Mouse (Mus musculus): ENCODE results near the gene Zfp668.

Zfp668 gene

GRCm38 (mm10) chr7:127895442-127895841, 18.8 kb upstream of the Zfp668 start, which contains the start of the genes Gm21974 and Vkorc1:
Gm21974 (minus strand) TSS chr7:127895454.
Vkorc1 (minus strand) TSS chr7:127895617.
- DNase-seq (ENCODE audit: low spot score in 2 of 2) = peak; percentile 94 to 97

GRCm38 (mm10) chr7:127894480-127894879, 17.9 kb upstream of the Zfp668 start:
- DNase-seq (ENCODE audit: low spot score in 2 of 2) = no peak

GRCm38 (mm10) chr7:127890798-127891197, 14.2 kb upstream of the Zfp668 start, which contains the start of gene Prss53:
Prss53 (minus strand) TSS chr7:127890970.
- DNase-seq (ENCODE audit: low spot score in 2 of 2) = no peak

GRCm38 (mm10) chr7:127888821-127889220, 12.2 kb upstream of the Zfp668 start:
- no peak for DNase-seq (ENCODE audit: low spot score in 2 of 2)

GRCm38 (mm10) chr7:127887781-127888180, 11.2 kb upstream of the Zfp668 start:
- DNase-seq (ENCODE audit: low spot score in 2 of 2) = no peak

- DNase-seq (ENCODE audit: low spot score in 2 of 2) = no peak
Observed at GRCm38 (mm10) chr7:127887191-127887590, 10.6 kb upstream of the Zfp668 start.

- no peak for DNase-seq (ENCODE audit: low spot score in 2 of 2)
Observed at GRCm38 (mm10) chr7:127886551-127886950, 9.9 kb upstream of the Zfp668 start.

- peak in 1 of 2 experiments; percentile 35 for DNase-seq (ENCODE audit: low spot score in 2 of 2)
Observed at GRCm38 (mm10) chr7:127885951-127886350, 9.3 kb upstream of the Zfp668 start.

- DNase-seq (ENCODE audit: low spot score in 2 of 2) = no peak
Observed at GRCm38 (mm10) chr7:127880431-127880830, 3.8 kb upstream of the Zfp668 start.

- DNase-seq (ENCODE audit: low spot score in 2 of 2) = no peak
Observed at GRCm38 (mm10) chr7:127879301-127879700, 2.7 kb upstream of the Zfp668 start.

- DNase-seq (ENCODE audit: low spot score in 2 of 2) = peak; percentile 68 to 71
Observed at GRCm38 (mm10) chr7:127876041-127876466, 574 bp downstream of the Zfp668 start, which contains the start of gene Zfp646. Zfp646 (plus strand) TSS chr7:127876221.

- peak; percentile 91 to 94 for DNase-seq (ENCODE audit: low spot score in 2 of 2)
Observed at GRCm38 (mm10) chr7:127875627-127876001, 1.0 kb downstream of the Zfp668 start.

GRCm38 (mm10) chr7:127874812-127875626, 1.6 kb downstream of the Zfp668 start:
- no peak for DNase-seq (ENCODE audit: low spot score in 2 of 2)

GRCm38 (mm10) chr7:127870136-127870821, 6.3 kb downstream of the Zfp668 start:
- no peak for DNase-seq (ENCODE audit: low spot score in 2 of 2)

- peak; percentile 35 to 38 for DNase-seq (ENCODE audit: low spot score in 2 of 2)
Observed at GRCm38 (mm10) chr7:127869149-127869810, 7.3 kb downstream of the Zfp668 start.

GRCm38 (mm10) chr7:127867641-127868040, 9.0 kb downstream of the Zfp668 start:
- no peak for DNase-seq (ENCODE audit: low spot score in 2 of 2)

- DNase-seq (ENCODE audit: low spot score in 2 of 2) = no peak
Observed at GRCm38 (mm10) chr7:127866434-127866833, 10.2 kb downstream of the Zfp668 start.

GRCm38 (mm10) chr7:127858258-127858657, 18.4 kb downstream of the Zfp668 start:
- DNase-seq (ENCODE audit: low spot score in 2 of 2) = no peak

- DNase-seq (ENCODE audit: low spot score in 2 of 2) = no peak
Observed at GRCm38 (mm10) chr7:127850906-127851305, 25.7 kb downstream of the Zfp668 start.

- DNase-seq (ENCODE audit: low spot score in 2 of 2) = no peak
Observed at GRCm38 (mm10) chr7:127849973-127850875, 26.4 kb downstream of the Zfp668 start.
